Mouse (Mus musculus) C2C12 (cell line): ENCODE results near the gene Apoc1. TPM values are rescaled to one million over a fixed set of nuclear protein-coding genes. Genes with fewer than 3 reads are reported as not detected.

Experiments
- H3K27me3 ChIP-seq: one replicate; pipeline ENCODE4 v1.6.1; 2011; ENCODE audit not compliant: control insufficient read depth, insufficient read depth, insufficient read length
- H3K36me3 ChIP-seq: one replicate; pipeline ENCODE4 v1.6.1; 2011; ENCODE audit not compliant: control insufficient read depth, insufficient read depth
- H3K4me3 ChIP-seq: one replicate; pipeline ENCODE4 v1.5.1; 2011; ENCODE audit warnings: mild to moderate bottlenecking, control low read depth; ENCODE audit not compliant: poor library complexity, insufficient read depth, severe bottlenecking
- H3K79me2 ChIP-seq: one replicate; pipeline ENCODE4 v1.6.1; 2011; ENCODE audit not compliant: control insufficient read depth, insufficient read depth
- H3K79me3 ChIP-seq: one replicate; pipeline ENCODE4 v1.6.1; 2011; ENCODE audit warnings: low read depth, control low read depth
- H3ac ChIP-seq: one replicate; pipeline ENCODE3; 2011; ENCODE audit warnings: low read depth; ENCODE audit not compliant: control insufficient read depth, insufficient read length
- CEBPB ChIP-seq: IDR thresholded peaks from one replicate; pipeline ENCODE4 v1.6.1; 2011; ENCODE audit warnings: low read depth, mild to moderate bottlenecking, control low read depth, moderate library complexity
- CTCF ChIP-seq: IDR thresholded peaks from one replicate; pipeline ENCODE4 v1.5.1; 2011; ENCODE audit not compliant: control insufficient read depth, insufficient read depth, insufficient read length
- FOSL1 ChIP-seq: IDR thresholded peaks from one replicate; pipeline ENCODE4 v1.8.0; 2011; ENCODE audit warnings: mild to moderate bottlenecking, low read length; ENCODE audit not compliant: poor library complexity, insufficient read depth, severe bottlenecking
- MAX ChIP-seq: IDR thresholded peaks from one replicate; pipeline ENCODE4 v1.6.1; 2011; ENCODE audit warnings: mild to moderate bottlenecking, control low read depth
- MYOD1 ChIP-seq: IDR thresholded peaks from one replicate; pipeline ENCODE4 v1.6.1; 2011; ENCODE audit warnings: low read depth; ENCODE audit not compliant: control insufficient read depth, insufficient read length
- MYOG ChIP-seq: IDR thresholded peaks from one replicate; pipeline ENCODE4 v1.6.1; 2011; ENCODE audit not compliant: control insufficient read depth, insufficient read length; ENCODE audit errors: extremely low read depth
- USF1 ChIP-seq: IDR thresholded peaks from one replicate; pipeline ENCODE4 v1.6.1; 2011; ENCODE audit warnings: low read depth, mild to moderate bottlenecking, control low read depth, moderate library complexity
- polyA plus RNA-seq: library from polyadenylated mRNA; unstranded; fragments of >200 nt; fragmentation: generic; extraction: Trizol; gene quantifications from one replicate; pipeline ENCODE4 v1.2.1, GENCODE M21; 2012; ENCODE audit warnings: missing spikeins

The Apoc1 gene
- polyA plus RNA-seq, 1 experiment = not detected

- Histone ChIP-seq H3K4me3 (no peak overlapping the region), H3K79me2 (no peaks in the 10 kb centered on the region), H3ac (no peak overlapping the region), H3K79me3 (no peaks in the 10 kb centered on the region), H3K36me3 (no peaks in the 10 kb centered on the region), H3K27me3 (no peaks in the 10 kb centered on the region)
- TF ChIP-seq CTCF (no peak), MYOD1 (no peak), CEBPB (no peak), MAX (no peak), MYOG (no peak), FOSL1 (no peak), USF1 (no peak)
These were observed 41.8 kb upstream of the Apoc1 start for GRCm38 (mm10) chr7:19734178-19734666.

GRCm38 (mm10) chr7:19726541-19726940, 34.1 kb upstream of the Apoc1 start:
- TF ChIP-seq USF1 = no peak
- no peak for TF ChIP-seq MYOG
- no peak for TF ChIP-seq CTCF
- TF ChIP-seq MAX = no peak
- TF ChIP-seq CEBPB = no peak
- no peak for TF ChIP-seq FOSL1
- no peaks in the 10 kb centered on the region for H3K36me3 ChIP-seq

GRCm38 (mm10) chr7:19724167-19724566, 31.7 kb upstream of the Apoc1 start:
- no peak overlapping the region for H3K4me3 ChIP-seq
- TF ChIP-seq FOSL1 (no peak), CTCF (no peak), CEBPB (no peak), MYOD1 (no peak), USF1 (no peak), MAX (no peak), MYOG (no peak)
- H3K79me2 ChIP-seq = no peaks in the 10 kb centered on the region
- H3ac ChIP-seq = no peak overlapping the region
- H3K79me3 ChIP-seq = no peaks in the 10 kb centered on the region
- H3K27me3 ChIP-seq = no peaks in the 10 kb centered on the region
- no peaks in the 10 kb centered on the region for H3K36me3 ChIP-seq

More at GRCm38 (mm10) chr7:19726541-19726940, 34.1 kb upstream of the Apoc1 start:
- Histone ChIP-seq H3K4me3 (no peak overlapping the region), H3ac (no peak overlapping the region), H3K79me3 (no peaks in the 10 kb centered on the region), H3K79me2 (no peaks in the 10 kb centered on the region), H3K27me3 (no peaks in the 10 kb centered on the region)

GRCm38 (mm10) chr7:19722754-19723195, 30.3 kb upstream of the Apoc1 start:
- H3K36me3 ChIP-seq = no peaks in the 10 kb centered on the region
- no peak overlapping the region for H3ac ChIP-seq
- H3K79me3 ChIP-seq = no peaks in the 10 kb centered on the region
- no peaks in the 10 kb centered on the region for H3K79me2 ChIP-seq
- no peaks in the 10 kb centered on the region for H3K27me3 ChIP-seq
- no peak for TF ChIP-seq MAX
- TF ChIP-seq MYOG = no peak
- TF ChIP-seq CTCF = no peak
- TF ChIP-seq USF1 = no peak
- TF ChIP-seq MYOD1 = no peak
- TF ChIP-seq FOSL1 = no peak
- TF ChIP-seq CEBPB = no peak
- no peak overlapping the region for H3K4me3 ChIP-seq

GRCm38 (mm10) chr7:19719200-19719599, 26.7 kb upstream of the Apoc1 start:
- Histone ChIP-seq H3K4me3 (no peak overlapping the region), H3K36me3 (no peaks in the 10 kb centered on the region), H3K27me3 (no peaks in the 10 kb centered on the region), H3K79me2 (peaks cover 9% of the 10 kb centered on the region), H3K79me3 (peaks cover 6% of the 10 kb centered on the region), H3ac (no peak overlapping the region)
- TF ChIP-seq CEBPB = no peak
- no peak for TF ChIP-seq MAX
- TF ChIP-seq CTCF = no peak
- no peak for TF ChIP-seq USF1
- no peak for TF ChIP-seq MYOG
- TF ChIP-seq MYOD1 = no peak
- TF ChIP-seq FOSL1 = no peak

GRCm38 (mm10) chr7:19718297-19718952, 26.0 kb upstream of the Apoc1 start:
- peaks cover 14% of the 10 kb centered on the region for H3K79me3 ChIP-seq
- H3K36me3 ChIP-seq = peaks cover 2% of the 10 kb centered on the region
- TF ChIP-seq FOSL1 (no peak), MYOG (no peak), CEBPB (no peak), MAX (no peak), CTCF (no peak)

More at GRCm38 (mm10) chr7:19718297-19718952, 26.0 kb upstream of the Apoc1 start:
- H3K79me2 ChIP-seq = peaks cover 17% of the 10 kb centered on the region
- no peaks in the 10 kb centered on the region for H3K27me3 ChIP-seq
- H3K4me3 ChIP-seq = no peak overlapping the region
- no peak overlapping the region for H3ac ChIP-seq
